Mouse (Mus musculus): Measurements from ENCODE around the gene Pth2.

The Pth2 gene

DNA sequence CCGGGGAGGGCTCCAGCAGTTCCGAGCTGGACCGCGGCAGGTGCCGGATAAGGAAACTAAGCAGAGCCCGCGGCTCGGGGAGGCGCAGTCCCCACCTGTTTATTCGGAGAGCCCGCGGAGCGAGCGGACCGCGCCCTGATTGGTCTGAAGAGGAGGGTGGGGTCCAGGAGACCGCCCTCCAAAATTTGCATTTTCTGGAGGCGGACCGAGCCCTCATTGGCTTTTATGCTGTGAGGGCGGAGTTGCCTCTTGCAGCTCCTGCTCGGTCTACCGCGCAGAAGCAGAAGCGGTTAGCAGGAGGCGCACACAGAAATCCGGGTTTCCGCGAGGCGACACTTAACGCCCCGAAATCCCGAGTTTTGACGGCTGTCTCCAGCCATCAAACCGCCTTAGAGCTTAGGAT, 1.4 kb downstream of the Pth2 start:
- peaks cover 97% of the 10 kb centered on the region for H3K27me3 ChIP-seq (ENCODE audit: insufficient read depth, low read length)
- no peaks in the 10 kb centered on the region for H3K36me3 ChIP-seq (ENCODE audit: insufficient read depth, low read length)
- H3K9me3 ChIP-seq (ENCODE audit: low read length): no peaks in the 10 kb centered on the region
- H3K4me1 ChIP-seq (replicated peaks; ENCODE audit: low read depth, low read length): peaks cover 40% of the 10 kb centered on the region
- H3K4me3 ChIP-seq (replicated peaks; ENCODE audit: low read length): peak overlapping the region; percentile 77
- TF ChIP-seq NANOG (IDR thresholded peaks at IDR 0.05; ENCODE audit: borderline replicate concordance, low read length) (no peak), CTCF (conservative IDR thresholded peaks at IDR 0.05; ENCODE audit: low read length) (no peak), POU5F1 (IDR thresholded peaks at IDR 0.05; ENCODE audit: borderline replicate concordance, low read length) (no peak)

DNA sequence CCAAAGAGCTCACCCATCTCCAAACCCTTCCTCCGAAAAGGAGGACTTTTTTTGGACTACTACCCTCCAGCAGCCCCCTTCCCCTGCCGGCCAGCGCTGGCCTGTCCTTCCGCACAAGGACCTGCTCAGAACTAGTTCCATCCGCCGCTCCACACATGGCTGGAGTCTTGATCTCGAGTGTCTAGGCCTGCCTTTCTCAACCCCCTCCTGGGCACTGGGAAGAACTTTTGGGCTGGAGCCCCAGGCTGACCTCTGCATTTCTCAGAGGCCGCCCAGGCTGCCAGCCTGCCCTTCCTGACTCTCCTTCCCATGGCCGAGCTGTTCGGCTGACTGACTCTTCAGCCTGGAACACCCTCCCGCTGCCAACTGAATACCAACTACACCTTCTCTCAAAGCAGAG, 1.8 kb downstream of the Pth2 start:
- peaks cover 36% of the 10 kb centered on the region for H3K4me1 ChIP-seq (replicated peaks; ENCODE audit: low read depth, low read length)
- no peaks in the 10 kb centered on the region for H3K9me3 ChIP-seq (ENCODE audit: low read length)
- H3K4me3 ChIP-seq (replicated peaks; ENCODE audit: low read length): peak overlapping the region; percentile 77
- peaks cover 94% of the 10 kb centered on the region for H3K27me3 ChIP-seq (ENCODE audit: insufficient read depth, low read length)
- no peaks in the 10 kb centered on the region for H3K36me3 ChIP-seq (ENCODE audit: insufficient read depth, low read length)
- TF ChIP-seq NANOG (IDR thresholded peaks at IDR 0.05; ENCODE audit: borderline replicate concordance, low read length): no peak
- TF ChIP-seq POU5F1 (IDR thresholded peaks at IDR 0.05; ENCODE audit: borderline replicate concordance, low read length): no peak
- TF ChIP-seq CTCF (conservative IDR thresholded peaks at IDR 0.05; ENCODE audit: low read length): no peak

DNA sequence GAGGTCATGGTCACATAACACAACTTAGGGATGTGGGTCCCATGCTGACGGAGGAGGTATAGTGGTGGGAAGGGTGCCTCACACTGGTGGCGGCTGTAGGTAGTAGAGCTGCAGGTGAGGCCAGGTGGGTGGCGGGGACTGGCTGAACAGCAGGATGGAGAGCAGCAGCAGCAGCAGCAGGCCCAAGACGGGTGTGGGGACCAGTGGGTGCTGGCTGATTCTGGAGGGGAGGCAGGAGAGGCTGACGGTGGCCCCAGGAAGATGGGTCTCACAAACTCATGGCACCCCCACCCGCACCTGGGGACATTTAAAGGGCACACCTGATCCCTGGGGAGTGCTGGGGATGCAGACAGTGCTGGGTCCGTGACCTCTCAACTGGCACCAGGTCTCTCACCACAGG, 2.9 kb downstream of the Pth2 start:
- no peak for TF ChIP-seq NANOG (IDR thresholded peaks at IDR 0.05; ENCODE audit: borderline replicate concordance, low read length)
- no peak for TF ChIP-seq CTCF (conservative IDR thresholded peaks at IDR 0.05; ENCODE audit: low read length)
- TF ChIP-seq POU5F1 (IDR thresholded peaks at IDR 0.05; ENCODE audit: borderline replicate concordance, low read length): no peak
- Histone ChIP-seq H3K27me3 (ENCODE audit: insufficient read depth, low read length) (peaks cover 89% of the 10 kb centered on the region), H3K4me1 (replicated peaks; ENCODE audit: low read depth, low read length) (peaks cover 36% of the 10 kb centered on the region), H3K4me3 (replicated peaks; ENCODE audit: low read length) (no peak overlapping the region), H3K9me3 (ENCODE audit: low read length) (no peaks in the 10 kb centered on the region), H3K36me3 (ENCODE audit: insufficient read depth, low read length) (no peaks in the 10 kb centered on the region)

DNA sequence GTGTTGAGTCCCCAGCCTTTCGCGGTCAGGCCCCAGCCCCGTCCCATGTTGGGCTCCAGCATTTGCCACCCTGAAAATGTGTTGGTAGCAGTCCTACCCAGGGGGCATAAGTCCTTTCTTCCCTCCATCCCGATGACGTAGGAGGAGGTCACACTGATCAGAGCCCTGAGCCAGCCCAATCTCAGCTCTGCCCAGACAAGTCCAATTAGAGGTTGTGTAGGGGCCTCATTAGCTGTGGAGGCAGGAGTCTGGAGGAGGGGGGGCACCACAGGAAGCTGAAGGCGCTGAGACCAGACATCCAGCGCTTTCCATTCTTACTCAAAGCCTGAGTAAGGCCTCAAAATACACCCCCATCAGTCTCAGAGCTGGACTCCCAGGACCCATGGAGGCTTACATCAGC, 5.1 kb downstream of the Pth2 start:
- peaks cover 77% of the 10 kb centered on the region for H3K27me3 ChIP-seq (ENCODE audit: insufficient read depth, low read length)
- TF ChIP-seq CTCF (conservative IDR thresholded peaks at IDR 0.05; ENCODE audit: low read length) (no peak), NANOG (IDR thresholded peaks at IDR 0.05; ENCODE audit: borderline replicate concordance, low read length) (no peak), POU5F1 (IDR thresholded peaks at IDR 0.05; ENCODE audit: borderline replicate concordance, low read length) (no peak)
- no peaks in the 10 kb centered on the region for H3K36me3 ChIP-seq (ENCODE audit: insufficient read depth, low read length)
- no peak overlapping the region for H3K4me3 ChIP-seq (replicated peaks; ENCODE audit: low read length)
- H3K9me3 ChIP-seq (ENCODE audit: low read length): no peaks in the 10 kb centered on the region
- peaks cover 48% of the 10 kb centered on the region for H3K4me1 ChIP-seq (replicated peaks; ENCODE audit: low read depth, low read length)

DNA sequence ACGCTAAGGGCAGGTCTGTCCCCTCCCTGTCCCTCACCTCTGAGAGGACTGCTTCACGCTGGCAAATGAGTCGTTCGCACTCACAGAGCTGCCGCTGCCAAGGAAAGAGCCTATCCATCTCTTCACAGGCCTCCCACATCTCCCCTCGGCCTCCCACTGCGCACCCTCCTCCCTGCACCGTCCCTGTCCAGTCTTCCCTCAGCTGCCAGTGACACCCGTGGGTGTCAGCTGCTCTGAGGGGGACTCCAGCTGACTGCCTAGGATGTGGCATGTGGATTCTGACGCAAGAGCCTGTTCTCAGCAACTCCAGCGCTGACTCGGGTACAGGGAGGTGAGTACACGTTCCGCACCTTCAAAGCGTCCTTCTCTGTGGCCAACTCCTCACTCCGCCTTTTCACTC, 8.8 kb downstream of the Pth2 start:
- TF ChIP-seq NANOG (IDR thresholded peaks at IDR 0.05; ENCODE audit: borderline replicate concordance, low read length) (no peak), POU5F1 (IDR thresholded peaks at IDR 0.05; ENCODE audit: borderline replicate concordance, low read length) (no peak), CTCF (conservative IDR thresholded peaks at IDR 0.05; ENCODE audit: low read length) (no peak)
- Histone ChIP-seq H3K4me1 (replicated peaks; ENCODE audit: low read depth, low read length) (peaks cover 68% of the 10 kb centered on the region), H3K36me3 (ENCODE audit: insufficient read depth, low read length) (no peaks in the 10 kb centered on the region), H3K4me3 (replicated peaks; ENCODE audit: low read length) (peak overlapping the region; percentile 70), H3K9me3 (ENCODE audit: low read length) (no peaks in the 10 kb centered on the region), H3K27me3 (ENCODE audit: insufficient read depth, low read length) (peaks cover 49% of the 10 kb centered on the region)

DNA sequence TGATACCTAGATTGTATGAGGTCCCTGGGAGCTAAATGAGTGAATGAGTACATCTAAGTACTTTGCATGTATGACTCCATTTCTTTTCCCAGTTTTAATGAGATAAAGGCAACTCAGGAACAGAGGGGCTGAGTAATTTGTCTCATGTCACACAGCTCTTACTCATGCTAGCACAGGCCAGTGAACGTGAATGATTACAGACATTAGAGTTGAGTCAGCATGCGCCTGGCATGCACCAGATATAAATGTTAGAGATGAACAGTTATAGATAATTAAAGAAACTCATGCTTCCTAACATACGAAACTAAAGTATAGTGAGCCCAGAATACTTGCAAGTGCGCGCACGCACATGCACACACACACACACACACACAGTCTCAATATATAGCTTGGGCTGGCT, 9.4 kb downstream of the Pth2 start:
- Histone ChIP-seq H3K9me3 (ENCODE audit: low read length) (no peaks in the 10 kb centered on the region), H3K4me3 (replicated peaks; ENCODE audit: low read length) (peak overlapping the region; percentile 70), H3K36me3 (ENCODE audit: insufficient read depth, low read length) (no peaks in the 10 kb centered on the region), H3K27me3 (ENCODE audit: insufficient read depth, low read length) (peaks cover 47% of the 10 kb centered on the region), H3K4me1 (replicated peaks; ENCODE audit: low read depth, low read length) (peaks cover 73% of the 10 kb centered on the region)
- no peak for TF ChIP-seq NANOG (IDR thresholded peaks at IDR 0.05; ENCODE audit: borderline replicate concordance, low read length)
- no peak for TF ChIP-seq CTCF (conservative IDR thresholded peaks at IDR 0.05; ENCODE audit: low read length)
- no peak for TF ChIP-seq POU5F1 (IDR thresholded peaks at IDR 0.05; ENCODE audit: borderline replicate concordance, low read length)

DNA sequence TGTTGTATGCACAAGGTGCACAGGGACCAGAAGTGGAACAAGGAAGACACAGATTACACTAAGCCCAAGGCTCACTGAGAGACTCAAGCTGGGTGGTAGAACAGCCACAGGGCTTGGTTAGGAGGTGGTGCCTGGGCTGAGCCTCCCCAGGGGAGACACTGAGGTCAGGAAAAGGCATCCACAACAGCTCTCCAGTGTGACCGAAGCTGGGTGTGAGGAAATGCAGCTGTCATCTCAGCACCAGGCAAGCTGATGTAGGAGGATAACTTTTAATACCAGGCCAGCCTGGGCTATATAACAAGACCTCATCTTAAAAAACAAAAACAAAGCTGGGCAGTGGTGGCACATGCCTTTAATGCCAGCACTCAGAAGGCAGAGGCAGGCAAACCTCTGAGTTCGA, 10.4 kb downstream of the Pth2 start:
- Histone ChIP-seq H3K4me1 (replicated peaks; ENCODE audit: low read depth, low read length) (peaks cover 75% of the 10 kb centered on the region), H3K4me3 (replicated peaks; ENCODE audit: low read length) (no peak overlapping the region), H3K27me3 (ENCODE audit: insufficient read depth, low read length) (peaks cover 42% of the 10 kb centered on the region), H3K9me3 (ENCODE audit: low read length) (no peaks in the 10 kb centered on the region), H3K36me3 (ENCODE audit: insufficient read depth, low read length) (no peaks in the 10 kb centered on the region)
- no peak for TF ChIP-seq CTCF (conservative IDR thresholded peaks at IDR 0.05; ENCODE audit: low read length)
- no peak for TF ChIP-seq NANOG (IDR thresholded peaks at IDR 0.05; ENCODE audit: borderline replicate concordance, low read length)
- TF ChIP-seq POU5F1 (IDR thresholded peaks at IDR 0.05; ENCODE audit: borderline replicate concordance, low read length): no peak

DNA sequence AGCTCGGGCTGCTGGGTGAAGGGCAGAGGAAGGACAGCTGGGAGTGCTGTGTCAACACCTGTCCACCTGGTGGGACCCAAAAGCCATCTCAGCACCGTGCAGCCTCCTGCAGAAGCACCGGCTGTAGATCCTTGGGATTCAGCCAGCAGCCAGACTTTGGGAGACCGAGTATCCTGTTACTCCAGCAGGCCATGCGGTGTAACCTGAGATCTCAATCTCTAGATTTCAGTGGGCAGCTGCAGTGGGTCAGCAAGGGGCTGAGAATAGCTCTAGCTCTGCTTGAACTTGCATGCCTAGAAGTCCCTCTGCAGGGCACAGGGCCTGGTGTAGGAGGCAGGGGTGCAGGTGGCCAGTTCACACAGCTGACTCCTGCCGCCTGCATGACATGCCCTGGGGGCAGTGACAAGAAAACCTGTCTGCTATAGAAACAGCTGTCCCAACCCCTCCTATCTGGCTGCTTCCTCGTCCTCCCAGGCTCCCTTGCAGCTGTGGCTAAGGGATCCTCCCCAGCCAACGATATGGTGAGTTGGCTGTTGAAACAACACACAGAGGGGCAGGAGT, 11.1 kb downstream of the Pth2 start:
- no peaks in the 10 kb centered on the region for H3K9me3 ChIP-seq (ENCODE audit: low read length)
- TF ChIP-seq NANOG (IDR thresholded peaks at IDR 0.05; ENCODE audit: borderline replicate concordance, low read length) (no peak), POU5F1 (IDR thresholded peaks at IDR 0.05; ENCODE audit: borderline replicate concordance, low read length) (no peak), CTCF (conservative IDR thresholded peaks at IDR 0.05; ENCODE audit: low read length) (no peak)
- H3K36me3 ChIP-seq (ENCODE audit: insufficient read depth, low read length): no peaks in the 10 kb centered on the region
- peaks cover 40% of the 10 kb centered on the region for H3K27me3 ChIP-seq (ENCODE audit: insufficient read depth, low read length)
- H3K4me3 ChIP-seq (replicated peaks; ENCODE audit: low read length): no peak overlapping the region
- peaks cover 79% of the 10 kb centered on the region for H3K4me1 ChIP-seq (replicated peaks; ENCODE audit: low read depth, low read length)
